Mouse (Mus musculus): Measurements from ENCODE around the gene Grpel1. TPM values are rescaled to one million over a fixed set of nuclear protein-coding genes. Genes with fewer than 3 reads are reported as not detected.

Grpel1 gene
- total RNA-seq, 1 experiment: 45.0 TPM

DNA sequence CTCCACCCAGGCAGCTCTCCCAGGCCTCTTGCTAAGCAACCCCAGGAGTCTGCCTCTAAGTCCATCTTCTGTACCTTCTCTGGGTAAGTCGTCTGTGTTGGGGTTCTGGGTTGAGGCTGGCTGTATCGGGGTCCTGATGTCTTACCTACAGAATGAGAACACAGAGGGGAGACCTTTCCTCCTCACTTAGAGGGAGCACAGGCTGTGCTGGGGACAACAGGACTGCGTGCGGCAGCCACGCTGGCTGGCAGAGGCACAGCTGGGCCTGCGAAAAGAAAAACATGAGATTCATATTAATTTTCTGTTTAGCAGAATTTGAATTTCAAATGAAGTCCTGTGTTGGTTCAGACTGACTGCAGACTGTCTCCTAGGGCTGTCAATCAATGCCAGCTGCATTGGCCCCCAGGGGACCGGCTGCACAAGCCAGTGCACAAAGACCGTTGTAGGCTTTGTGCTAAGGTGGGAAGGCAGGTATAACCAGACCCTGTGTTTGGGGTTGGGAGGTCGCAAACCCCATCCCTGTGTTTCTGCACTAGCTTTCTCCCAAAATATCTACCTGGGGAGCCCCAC lies 30.3 kb upstream of the Grpel1 start:
- no peak for DNase-seq (ENCODE audit: low read depth, low spot score)
- Histone ChIP-seq H3K36me3 (ENCODE audit: control insufficient read depth, insufficient read depth, low read length, poor library complexity, severe bottlenecking) (no peaks in the 10 kb centered on the region), H3K4me3 (ENCODE audit: insufficient read depth in 1 of 2, low read depth in 1 of 2, low read length in 2 of 2, poor library complexity in 1 of 2, severe bottlenecking in 1 of 2) (no peak overlapping the region), H3K9ac (ENCODE audit: insufficient read depth, low read depth, low read length, poor library complexity, severe bottlenecking) (no peak overlapping the region), H3K9me3 (ENCODE audit: control insufficient read depth, insufficient read depth, low read depth, low read length) (no peaks in the 10 kb centered on the region), H3K27ac (ENCODE audit: insufficient read depth, low read depth, low read length, poor library complexity, severe bottlenecking) (no peak overlapping the region), H3K4me1 (ENCODE audit: control insufficient read depth in 2 of 2, insufficient read depth in 2 of 2, low read length in 2 of 2, poor library complexity in 1 of 2) (no peaks in the 10 kb centered on the region)
- in situ Hi-C loops (cut with MboI; ENCODE audit: low sequenced_read_pairs in 2 of 2, unreplicated experiment in 2 of 2): no loop called here
- no peak for TF ChIP-seq MAFK (IDR thresholded peaks at IDR 0.05; ENCODE audit: insufficient read depth, low read depth, low read length)
- no peak for TF ChIP-seq HCFC1 (IDR thresholded peaks at IDR 0.05; ENCODE audit: borderline replicate concordance, insufficient read depth, low read length)
- TF ChIP-seq ZNF384 (IDR thresholded peaks at IDR 0.05; ENCODE audit: low read depth, low read length): no peak
- TF ChIP-seq CHD2 (IDR thresholded peaks at IDR 0.05; ENCODE audit: low read depth, low read length): no peak
- TF ChIP-seq ZC3H11A (IDR thresholded peaks at IDR 0.05; ENCODE audit: borderline replicate concordance, low read depth, low read length): no peak

DNA sequence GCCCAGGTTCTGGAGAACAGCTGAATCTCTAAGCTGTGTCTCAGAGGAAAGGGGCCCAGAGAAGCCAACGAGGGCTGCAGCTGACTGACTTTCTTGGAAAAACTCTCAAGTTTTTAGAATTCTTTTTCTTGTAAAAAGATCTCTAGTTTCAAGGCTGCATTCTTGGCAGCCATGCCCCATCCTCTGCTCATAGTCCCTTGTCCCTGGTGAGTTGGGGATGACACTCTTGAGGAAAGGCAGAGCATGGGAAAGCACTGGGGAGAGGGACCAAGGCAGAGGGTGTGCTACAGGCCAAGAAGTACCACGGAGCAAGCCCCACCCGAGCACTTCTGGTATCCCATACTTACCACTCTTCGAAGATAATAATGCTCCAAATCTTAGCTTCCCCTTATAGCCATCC lies 27.9 kb upstream of the Grpel1 start:
- DNase-seq (ENCODE audit: low read depth, low spot score): no peak
- H3K9me3 ChIP-seq (ENCODE audit: control insufficient read depth, insufficient read depth, low read depth, low read length): no peaks in the 10 kb centered on the region
- TF ChIP-seq MAFK (IDR thresholded peaks at IDR 0.05; ENCODE audit: insufficient read depth, low read depth, low read length) (no peak), ZC3H11A (IDR thresholded peaks at IDR 0.05; ENCODE audit: borderline replicate concordance, low read depth, low read length) (no peak), CHD2 (IDR thresholded peaks at IDR 0.05; ENCODE audit: low read depth, low read length) (no peak), ZNF384 (IDR thresholded peaks at IDR 0.05; ENCODE audit: low read depth, low read length) (no peak), HCFC1 (IDR thresholded peaks at IDR 0.05; ENCODE audit: borderline replicate concordance, insufficient read depth, low read length) (no peak)
- no peak overlapping the region for H3K9ac ChIP-seq (ENCODE audit: insufficient read depth, low read depth, low read length, poor library complexity, severe bottlenecking)
- no peaks in the 10 kb centered on the region for H3K4me1 ChIP-seq (ENCODE audit: control insufficient read depth in 2 of 2, insufficient read depth in 2 of 2, low read length in 2 of 2, poor library complexity in 1 of 2)
- H3K36me3 ChIP-seq (ENCODE audit: control insufficient read depth, insufficient read depth, low read length, poor library complexity, severe bottlenecking): no peaks in the 10 kb centered on the region
- in situ Hi-C loops (cut with MboI; ENCODE audit: low sequenced_read_pairs in 2 of 2, unreplicated experiment in 2 of 2): no loop called here
- no peak overlapping the region for H3K4me3 ChIP-seq (ENCODE audit: insufficient read depth in 1 of 2, low read depth in 1 of 2, low read length in 2 of 2, poor library complexity in 1 of 2, severe bottlenecking in 1 of 2)
- H3K27ac ChIP-seq (ENCODE audit: insufficient read depth, low read depth, low read length, poor library complexity, severe bottlenecking): no peak overlapping the region

DNA sequence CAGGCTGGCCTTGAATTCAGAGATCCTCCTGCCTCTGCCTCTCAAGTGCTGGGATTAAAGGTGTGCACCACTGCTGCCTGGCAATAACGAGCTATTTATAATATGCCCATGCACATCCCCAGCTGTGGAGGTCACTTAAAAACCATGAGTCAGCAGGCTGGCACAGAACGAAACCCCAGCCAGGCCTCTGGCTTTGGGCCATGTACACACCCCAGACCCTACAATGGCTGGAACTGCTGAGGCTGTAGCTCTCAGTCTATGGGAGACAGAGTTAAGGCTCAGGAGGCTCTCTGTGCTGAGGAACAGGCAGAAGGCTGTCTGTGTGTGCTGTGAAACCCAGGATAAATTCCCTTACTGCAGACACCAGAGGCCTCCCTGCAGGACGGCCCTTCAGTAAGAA lies 24.1 kb upstream of the Grpel1 start:
- TF ChIP-seq HCFC1 (IDR thresholded peaks at IDR 0.05; ENCODE audit: borderline replicate concordance, insufficient read depth, low read length) (no peak), MAFK (IDR thresholded peaks at IDR 0.05; ENCODE audit: insufficient read depth, low read depth, low read length) (no peak), ZNF384 (IDR thresholded peaks at IDR 0.05; ENCODE audit: low read depth, low read length) (no peak), CHD2 (IDR thresholded peaks at IDR 0.05; ENCODE audit: low read depth, low read length) (no peak)
- H3K36me3 ChIP-seq (ENCODE audit: control insufficient read depth, insufficient read depth, low read length, poor library complexity, severe bottlenecking): no peaks in the 10 kb centered on the region
- H3K27ac ChIP-seq (ENCODE audit: insufficient read depth, low read depth, low read length, poor library complexity, severe bottlenecking): no peak overlapping the region
- in situ Hi-C loops (cut with MboI; ENCODE audit: low sequenced_read_pairs in 2 of 2, unreplicated experiment in 2 of 2): no loop called here
- no peak overlapping the region for H3K9ac ChIP-seq (ENCODE audit: insufficient read depth, low read depth, low read length, poor library complexity, severe bottlenecking)
- H3K4me1 ChIP-seq (ENCODE audit: control insufficient read depth in 2 of 2, insufficient read depth in 2 of 2, low read length in 2 of 2, poor library complexity in 1 of 2): no peaks in the 10 kb centered on the region; a peak in 1 of 4 replicates
- no peak overlapping the region for H3K4me3 ChIP-seq (ENCODE audit: insufficient read depth in 1 of 2, low read depth in 1 of 2, low read length in 2 of 2, poor library complexity in 1 of 2, severe bottlenecking in 1 of 2)
- DNase-seq (ENCODE audit: low read depth, low spot score): no peak
- no peaks in the 10 kb centered on the region for H3K9me3 ChIP-seq (ENCODE audit: control insufficient read depth, insufficient read depth, low read depth, low read length)

DNA sequence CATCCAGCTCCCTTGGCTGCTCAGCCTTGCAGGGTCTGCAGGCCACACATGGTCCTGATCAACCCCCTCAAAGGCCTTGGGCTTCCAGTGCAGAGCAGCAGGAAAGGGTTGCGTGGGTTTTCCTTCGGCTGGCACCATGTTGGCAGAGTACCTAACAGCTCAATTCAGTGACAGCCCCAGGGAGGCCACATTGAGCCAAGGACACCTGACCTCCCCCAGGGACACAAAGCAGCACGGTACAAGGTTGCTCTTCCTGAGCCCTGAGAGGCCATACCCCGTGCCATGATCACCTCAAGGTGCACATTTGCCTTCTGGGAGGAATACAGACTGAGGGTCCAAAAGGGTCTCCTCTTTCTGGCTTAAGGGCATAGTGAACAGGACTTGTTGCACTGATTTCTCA lies 20.2 kb upstream of the Grpel1 start:
- Histone ChIP-seq H3K9ac (ENCODE audit: insufficient read depth, low read depth, low read length, poor library complexity, severe bottlenecking) (no peak overlapping the region), H3K36me3 (ENCODE audit: control insufficient read depth, insufficient read depth, low read length, poor library complexity, severe bottlenecking) (no peaks in the 10 kb centered on the region), H3K4me1 (ENCODE audit: control insufficient read depth in 2 of 2, insufficient read depth in 2 of 2, low read length in 2 of 2, poor library complexity in 1 of 2) (peaks cover 0 to 4% of the 10 kb centered on the region in 2 experiments; a peak in 1 of 4 replicates), H3K9me3 (ENCODE audit: control insufficient read depth, insufficient read depth, low read depth, low read length) (no peaks in the 10 kb centered on the region), H3K27ac (ENCODE audit: insufficient read depth, low read depth, low read length, poor library complexity, severe bottlenecking) (no peak overlapping the region), H3K4me3 (ENCODE audit: insufficient read depth in 1 of 2, low read depth in 1 of 2, low read length in 2 of 2, poor library complexity in 1 of 2, severe bottlenecking in 1 of 2) (no peak overlapping the region)
- no peak for TF ChIP-seq ZC3H11A (IDR thresholded peaks at IDR 0.05; ENCODE audit: borderline replicate concordance, low read depth, low read length)
- no peak for TF ChIP-seq HCFC1 (IDR thresholded peaks at IDR 0.05; ENCODE audit: borderline replicate concordance, insufficient read depth, low read length)
- no peak for TF ChIP-seq ZNF384 (IDR thresholded peaks at IDR 0.05; ENCODE audit: low read depth, low read length)
- TF ChIP-seq MAFK (IDR thresholded peaks at IDR 0.05; ENCODE audit: insufficient read depth, low read depth, low read length): no peak
- no peak for TF ChIP-seq CHD2 (IDR thresholded peaks at IDR 0.05; ENCODE audit: low read depth, low read length)
- no peak for DNase-seq (ENCODE audit: low read depth, low spot score)
- in situ Hi-C loops (cut with MboI; ENCODE audit: low sequenced_read_pairs in 2 of 2, unreplicated experiment in 2 of 2): no loop called here

DNA sequence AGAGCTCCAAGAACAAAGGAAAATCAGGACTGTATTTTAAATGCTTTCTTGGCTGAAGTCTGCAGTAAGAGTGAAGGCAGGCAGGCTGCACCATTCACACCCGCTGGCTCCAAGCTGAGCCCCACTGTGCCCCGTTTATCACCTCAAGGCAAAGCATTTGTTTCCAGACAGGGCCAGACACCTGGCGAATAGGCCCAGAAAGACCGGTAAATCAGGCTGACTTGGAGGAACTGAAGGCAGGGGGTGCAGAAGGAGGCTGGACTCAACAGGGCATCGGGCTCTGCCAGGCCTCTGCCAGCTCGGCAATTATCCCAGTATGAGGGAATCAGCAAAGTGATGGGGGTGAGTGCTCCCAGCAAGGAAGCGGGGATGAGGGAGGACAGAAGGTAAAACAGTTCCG lies 19.8 kb upstream of the Grpel1 start:
- Histone ChIP-seq H3K27ac (ENCODE audit: insufficient read depth, low read depth, low read length, poor library complexity, severe bottlenecking) (no peak overlapping the region), H3K4me3 (ENCODE audit: insufficient read depth in 1 of 2, low read depth in 1 of 2, low read length in 2 of 2, poor library complexity in 1 of 2, severe bottlenecking in 1 of 2) (no peak overlapping the region), H3K9me3 (ENCODE audit: control insufficient read depth, insufficient read depth, low read depth, low read length) (no peaks in the 10 kb centered on the region), H3K36me3 (ENCODE audit: control insufficient read depth, insufficient read depth, low read length, poor library complexity, severe bottlenecking) (no peaks in the 10 kb centered on the region), H3K9ac (ENCODE audit: insufficient read depth, low read depth, low read length, poor library complexity, severe bottlenecking) (no peak overlapping the region), H3K4me1 (ENCODE audit: control insufficient read depth in 2 of 2, insufficient read depth in 2 of 2, low read length in 2 of 2, poor library complexity in 1 of 2) (peaks cover 0 to 4% of the 10 kb centered on the region in 2 experiments; a peak in 1 of 4 replicates)
- TF ChIP-seq ZC3H11A (IDR thresholded peaks at IDR 0.05; ENCODE audit: borderline replicate concordance, low read depth, low read length): no peak
- TF ChIP-seq MAFK (IDR thresholded peaks at IDR 0.05; ENCODE audit: insufficient read depth, low read depth, low read length): no peak
- TF ChIP-seq ZNF384 (IDR thresholded peaks at IDR 0.05; ENCODE audit: low read depth, low read length): no peak
- TF ChIP-seq CHD2 (IDR thresholded peaks at IDR 0.05; ENCODE audit: low read depth, low read length): no peak
- TF ChIP-seq HCFC1 (IDR thresholded peaks at IDR 0.05; ENCODE audit: borderline replicate concordance, insufficient read depth, low read length): no peak
- in situ Hi-C loops (cut with MboI; ENCODE audit: low sequenced_read_pairs in 2 of 2, unreplicated experiment in 2 of 2): no loop called here
- no peak for DNase-seq (ENCODE audit: low read depth, low spot score)
